Mouse (Mus musculus): Measurements from ENCODE around the gene Fndc3b. TPM values are rescaled to one million over a fixed set of nuclear protein-coding genes. Genes with fewer than 3 reads are reported as not detected.

Fndc3b gene
- polyA plus RNA-seq, 1 experiment from 2014 or later: 11.8 TPM

GRCm38 (mm10) chr3:27622451-27622850, 88.7 kb downstream of the Fndc3b start:
- WGBS: 54% methylated on average over 4 of the region's 4 CpGs
- no peaks in the 10 kb centered on the region for H3K27me3 ChIP-seq (ENCODE audit: control insufficient read depth, insufficient read depth, low read length)
- H3K4me1 ChIP-seq (replicated peaks; ENCODE audit: control insufficient read depth, insufficient read depth): peaks cover under 1% of the 10 kb centered on the region
- DNase-seq (ENCODE audit: low spot score): no peak
- no peak overlapping the region for H3K27ac ChIP-seq (replicated peaks)
- no peak overlapping the region for H3K4me2 ChIP-seq (replicated peaks; ENCODE audit: low read depth)
- ATAC-seq (ENCODE audit: low FRiP score, low TSS enrichment): no peak
- H3K9ac ChIP-seq (ENCODE audit: low read length): no peak overlapping the region
- H3K4me3 ChIP-seq (ENCODE audit: low read depth, low read length): no peak overlapping the region
- TF ChIP-seq CTCF (IDR thresholded peaks at IDR 0.05; ENCODE audit: low read depth) (no peak), EP300 (optimal IDR thresholded peaks at IDR 0.05) (no peak)
- no peaks in the 10 kb centered on the region for H3K36me3 ChIP-seq (ENCODE audit: control insufficient read depth, insufficient read depth, low read length)
- H3K9me3 ChIP-seq (ENCODE audit: control insufficient read depth, low read length): no peaks in the 10 kb centered on the region

DNA sequence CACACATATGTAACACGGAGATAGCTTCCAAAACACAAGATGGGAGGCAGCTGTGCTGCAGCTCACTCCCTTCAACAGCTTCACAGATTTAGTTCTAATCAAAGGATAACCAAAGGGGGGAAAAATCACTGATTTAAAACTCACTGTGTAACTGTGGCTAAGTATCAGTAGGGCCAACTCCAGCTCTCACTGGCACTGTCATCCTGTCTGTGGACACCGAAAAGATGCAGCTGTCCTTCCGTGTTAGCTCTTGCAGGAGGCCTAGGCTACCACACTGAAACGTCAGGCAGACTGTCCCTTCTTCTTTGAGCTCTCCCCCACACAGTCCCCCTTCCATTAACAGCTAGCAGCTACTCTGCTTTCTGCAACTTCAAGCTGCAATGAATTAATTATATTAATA, 89.9 kb downstream of the Fndc3b start:
- Histone ChIP-seq H3K36me3 (ENCODE audit: control insufficient read depth, insufficient read depth, low read length) (no peaks in the 10 kb centered on the region), H3K4me1 (replicated peaks; ENCODE audit: control insufficient read depth, insufficient read depth) (peaks cover 7% of the 10 kb centered on the region), H3K4me2 (replicated peaks; ENCODE audit: low read depth) (no peak overlapping the region), H3K9ac (ENCODE audit: low read length) (no peak overlapping the region), H3K27ac (replicated peaks) (no peak overlapping the region), H3K4me3 (ENCODE audit: low read depth, low read length) (no peak overlapping the region), H3K9me3 (ENCODE audit: control insufficient read depth, low read length) (no peaks in the 10 kb centered on the region), H3K27me3 (ENCODE audit: control insufficient read depth, insufficient read depth, low read length) (no peaks in the 10 kb centered on the region)
- TF ChIP-seq CTCF (IDR thresholded peaks at IDR 0.05; ENCODE audit: low read depth) (no peak), EP300 (optimal IDR thresholded peaks at IDR 0.05) (no peak)
- ATAC-seq (ENCODE audit: low FRiP score, low TSS enrichment) (no peak), DNase-seq (ENCODE audit: low spot score) (no peak)
- 58% methylated on average over 4 of the region's 4 CpGs for WGBS

- Histone ChIP-seq H3K4me3 (ENCODE audit: low read depth, low read length) (no peak overlapping the region), H3K36me3 (ENCODE audit: control insufficient read depth, insufficient read depth, low read length) (no peaks in the 10 kb centered on the region; the same call in 1 of the 2 replicates), H3K4me2 (replicated peaks; ENCODE audit: low read depth) (no peak overlapping the region), H3K9me3 (ENCODE audit: control insufficient read depth, low read length) (no peaks in the 10 kb centered on the region), H3K4me1 (replicated peaks; ENCODE audit: control insufficient read depth, insufficient read depth) (peaks cover 7% of the 10 kb centered on the region), H3K27me3 (ENCODE audit: control insufficient read depth, insufficient read depth, low read length) (no peaks in the 10 kb centered on the region), H3K9ac (ENCODE audit: low read length) (no peak overlapping the region), H3K27ac (replicated peaks) (peak overlapping the region; percentile 74)
- 45% methylated on average over 9 of the region's 9 CpGs for WGBS
- ATAC-seq (ENCODE audit: low FRiP score, low TSS enrichment) (peak; percentile 56; the same call in 1 of the 2 replicates), DNase-seq (ENCODE audit: low spot score) (peak; percentile 41)
- no peak for TF ChIP-seq EP300 (optimal IDR thresholded peaks at IDR 0.05)
- TF ChIP-seq CTCF (IDR thresholded peaks at IDR 0.05; ENCODE audit: low read depth): no peak
Observed at GRCm38 (mm10) chr3:27617733-27618132, 93.4 kb downstream of the Fndc3b start.

- Histone ChIP-seq H3K27me3 (ENCODE audit: control insufficient read depth, insufficient read depth, low read length) (no peaks in the 10 kb centered on the region), H3K27ac (replicated peaks) (peak overlapping the region; percentile 74), H3K4me3 (ENCODE audit: low read depth, low read length) (no peak overlapping the region), H3K4me1 (replicated peaks; ENCODE audit: control insufficient read depth, insufficient read depth) (peaks cover 7% of the 10 kb centered on the region), H3K9me3 (ENCODE audit: control insufficient read depth, low read length) (no peaks in the 10 kb centered on the region), H3K9ac (ENCODE audit: low read length) (no peak overlapping the region), H3K4me2 (replicated peaks; ENCODE audit: low read depth) (no peak overlapping the region), H3K36me3 (ENCODE audit: control insufficient read depth, insufficient read depth, low read length) (no peaks in the 10 kb centered on the region; the same call in 1 of the 2 replicates)
- ATAC-seq (ENCODE audit: low FRiP score, low TSS enrichment) (peak; percentile 16; the same call in 1 of the 2 replicates), DNase-seq (ENCODE audit: low spot score) (no peak)
- WGBS: 41% methylated on average over 1 of the region's 1 CpGs
- no peak for TF ChIP-seq EP300 (optimal IDR thresholded peaks at IDR 0.05)
- no peak for TF ChIP-seq CTCF (IDR thresholded peaks at IDR 0.05; ENCODE audit: low read depth)
Observed at GRCm38 (mm10) chr3:27617237-27617499, 93.9 kb downstream of the Fndc3b start.

GRCm38 (mm10) chr3:27616421-27617236, 94.5 kb downstream of the Fndc3b start:
- Histone ChIP-seq H3K4me3 (ENCODE audit: low read depth, low read length) (no peak overlapping the region), H3K4me1 (replicated peaks; ENCODE audit: control insufficient read depth, insufficient read depth) (peaks cover 7% of the 10 kb centered on the region), H3K36me3 (ENCODE audit: control insufficient read depth, insufficient read depth, low read length) (no peaks in the 10 kb centered on the region; the same call in 1 of the 2 replicates), H3K9ac (ENCODE audit: low read length) (0 out of 2 replicates have a peak overlapping the region, but pooled peaks have one; percentile 8), H3K27ac (replicated peaks) (peak overlapping the region; percentile 71), H3K9me3 (ENCODE audit: control insufficient read depth, low read length) (no peaks in the 10 kb centered on the region), H3K4me2 (replicated peaks; ENCODE audit: low read depth) (peak overlapping the region; percentile 17; the same call in 1 of the 2 replicates), H3K27me3 (ENCODE audit: control insufficient read depth, insufficient read depth, low read length) (no peaks in the 10 kb centered on the region)
- ATAC-seq (ENCODE audit: low FRiP score, low TSS enrichment) (peak; percentile 75), DNase-seq (ENCODE audit: low spot score) (peak; percentile 85)
- TF ChIP-seq EP300 (optimal IDR thresholded peaks at IDR 0.05) (no peak), CTCF (IDR thresholded peaks at IDR 0.05; ENCODE audit: low read depth) (no peak)
- 25% methylated on average over 19 of the region's 19 CpGs for WGBS

- Histone ChIP-seq H3K27ac (replicated peaks) (no peak overlapping the region), H3K9ac (ENCODE audit: low read length) (no peak overlapping the region), H3K4me1 (replicated peaks; ENCODE audit: control insufficient read depth, insufficient read depth) (peaks cover 7% of the 10 kb centered on the region), H3K27me3 (ENCODE audit: control insufficient read depth, insufficient read depth, low read length) (no peaks in the 10 kb centered on the region), H3K4me3 (ENCODE audit: low read depth, low read length) (no peak overlapping the region), H3K4me2 (replicated peaks; ENCODE audit: low read depth) (no peak overlapping the region), H3K36me3 (ENCODE audit: control insufficient read depth, insufficient read depth, low read length) (no peaks in the 10 kb centered on the region; the same call in 1 of the 2 replicates), H3K9me3 (ENCODE audit: control insufficient read depth, low read length) (no peaks in the 10 kb centered on the region)
- WGBS: 79% methylated on average over 8 of the region's 8 CpGs
- TF ChIP-seq EP300 (optimal IDR thresholded peaks at IDR 0.05): no peak
- no peak for TF ChIP-seq CTCF (IDR thresholded peaks at IDR 0.05; ENCODE audit: low read depth)
- ATAC-seq (ENCODE audit: low FRiP score, low TSS enrichment) (no peak), DNase-seq (ENCODE audit: low spot score) (no peak)
Observed at GRCm38 (mm10) chr3:27615479-27615878, 95.6 kb downstream of the Fndc3b start.
